Mouse (Mus musculus) hindbrain, embryonic 10.5 days (tissue): ENCODE results near the gene Hhipl1. TPM values are rescaled to one million over a fixed set of nuclear protein-coding genes. Genes with fewer than 3 reads are reported as not detected.

Experiments
- polyA plus RNA-seq: library from polyadenylated mRNA; unstranded; fragments of >200 nt; fragmentation: Nextera tagmentation; extraction: Ambion mirVana; gene quantifications from 2 replicates; pipeline ENCODE4 v1.2.1, GENCODE M21; 2016

Hhipl1 gene
- polyA plus RNA-seq, 1 experiment from 2014 or later, result 3.2 TPM

Other genes with a start within 250 kb of the Hhipl1 start
- gene Setd3, start 127.0 kb upstream of the Hhipl1 start, polyA plus RNA-seq, result 76.9 and 82.1 TPM in 2 replicates
- gene Ccnk, start 126.7 kb upstream of the Hhipl1 start, polyA plus RNA-seq, result 2.9 and 3.3 TPM in 2 replicates
- 14.3 and 16.0 TPM in 2 replicates for gene Ccdc85c, start 30.8 kb upstream of the Hhipl1 start, polyA plus RNA-seq
- 17.8 and 19.1 TPM in 2 replicates for gene Cyp46a1, start 28.1 kb downstream of the Hhipl1 start, polyA plus RNA-seq
- 104 and 125 TPM in 2 replicates for gene Eml1, start 64.7 kb downstream of the Hhipl1 start, polyA plus RNA-seq
- 59.1 and 75.2 TPM in 2 replicates for gene Evl, start 248.4 kb downstream of the Hhipl1 start, polyA plus RNA-seq